Mouse (Mus musculus) skeletal muscle tissue, adult 2 months (tissue): ENCODE data around the gene Olfr867.

Experiments
- DNase-seq: peaks from one replicate; pipeline ENCODE4 v3.0.0-alpha.2; 2012; ENCODE audit warnings: low read depth, low spot score

The Olfr867 gene

GRCm38 (mm10) chr9:20057462-20057861 is at the start of gene Olfr867:
Olfr867 (minus strand) TSS chr9:20057562.
- DNase-seq, result no peak

DNA sequence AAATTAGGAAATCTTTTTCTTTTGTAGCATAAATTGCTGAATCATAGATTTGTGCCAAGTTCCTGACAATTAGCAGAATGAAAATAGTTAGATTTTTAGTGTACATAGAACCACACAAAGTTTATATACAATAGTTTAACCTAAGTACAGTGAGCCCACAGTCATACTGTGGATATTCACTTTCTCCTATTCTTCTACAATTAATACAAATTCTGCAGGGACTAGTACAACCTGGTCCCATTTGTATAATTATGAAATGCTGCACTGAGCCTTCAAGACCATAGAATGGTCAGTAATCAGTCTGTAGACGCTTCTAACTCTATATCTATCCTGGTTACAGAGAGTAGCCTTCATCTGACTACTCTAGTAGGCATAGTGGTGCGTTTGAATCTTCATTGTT is 41.0 kb upstream of the Olfr867 start, which contains the start of gene Olfr868:
Gene Olfr868, plus strand, starts transcription at position 301 of the 400 bp plus-strand sequence.
- no peak for DNase-seq

GRCm38 (mm10) chr9:20073523-20074177 is 16.3 kb upstream of the Olfr867 start:
- DNase-seq, result no peak

GRCm38 (mm10) chr9:20071291-20071690 is 13.9 kb upstream of the Olfr867 start:
- DNase-seq, result no peak

DNA sequence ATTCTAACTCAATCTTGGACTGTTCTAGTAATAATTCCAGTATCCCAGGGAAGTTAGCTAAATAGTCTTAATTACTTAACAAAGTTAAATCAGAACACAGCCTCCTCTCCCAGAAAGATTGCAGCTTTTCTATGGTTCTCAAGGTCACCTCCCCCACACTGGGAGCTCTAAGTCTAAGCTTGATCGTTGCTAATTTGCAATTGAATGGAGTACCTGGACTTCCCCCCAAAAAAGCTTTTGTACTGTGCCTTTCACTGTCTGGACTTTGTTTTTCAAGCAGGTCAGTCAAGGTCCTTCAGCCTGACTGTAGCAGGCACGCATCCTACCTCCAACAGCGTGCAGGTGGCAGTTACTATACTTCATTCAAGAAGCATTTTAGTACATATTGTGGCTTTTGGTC is 12.9 kb upstream of the Olfr867 start:
- DNase-seq, result no peak

DNA sequence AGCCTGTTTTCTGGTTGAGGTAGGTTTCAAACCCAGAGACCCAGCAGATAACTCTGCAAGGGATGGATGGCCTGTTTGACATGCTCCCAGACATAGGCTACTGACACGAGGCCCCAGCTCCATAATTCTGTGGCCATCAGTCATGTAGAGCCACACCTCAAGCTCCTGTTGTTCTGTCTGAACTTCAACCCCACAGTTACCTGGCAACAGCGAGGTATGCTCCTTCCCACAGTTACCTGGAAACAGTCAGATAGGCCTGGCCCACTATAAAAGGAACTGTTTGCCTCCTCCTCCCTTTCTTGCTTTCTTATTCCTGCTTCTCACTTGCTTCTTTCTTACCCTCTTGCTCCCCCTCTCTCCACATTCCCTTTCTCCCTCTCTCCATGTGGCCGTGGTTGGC is 9.4 kb downstream of the Olfr867 start:
- no peak for DNase-seq

DNA sequence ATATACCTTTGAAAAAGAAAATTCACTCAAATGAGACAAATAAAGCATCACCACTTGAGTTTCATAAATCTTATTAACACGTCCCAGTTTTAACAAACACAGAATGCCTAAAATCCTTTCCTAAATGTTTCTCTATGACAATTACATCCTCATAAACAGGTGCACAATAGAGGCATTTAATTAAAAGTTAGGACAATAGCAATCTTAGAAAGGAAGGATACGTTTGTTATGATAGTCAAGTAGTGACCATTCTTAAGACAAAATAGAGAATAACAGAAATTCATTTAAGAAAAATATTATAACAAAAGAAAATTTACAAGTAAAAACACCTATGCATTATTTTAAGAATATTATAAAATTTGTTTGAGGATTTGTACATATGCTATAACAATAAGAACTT is 29.4 kb downstream of the Olfr867 start, which contains the start of gene Olfr866:
Gene Olfr866, minus strand, starts transcription at position 101 of the 400 bp plus-strand sequence.
- DNase-seq, result no peak
